19 mouse cellular contexts compared by ENCODE assay signal in genomic region chr11:6601649-6602480, GRCm38 (mm10). TPM values are rescaled to one million over a fixed set of nuclear protein-coding genes. Genes with fewer than 3 reads are reported as not detected.
DNase-seq lines count a peak whose midpoint lies in the region; ATAC-seq lines count a peak whose summit lies in the region.
"Had no signal": no experiment of that assay in that cellular context is flagged by ENCODE, and none has a peak within 500 bp of the region (broad histone marks: within the 10 kb centered on the region; RNA-seq: fewer than 3 reads in every experiment).

No protein-coding gene starts in this region.

- H3K4me3 ChIP-seq in forebrain, embryonic 11.5 days (ENCODE audit: low read depth, low read length) = no peak overlapping the region
- H3K4me3 ChIP-seq in forebrain, embryonic 10.5 days = no peak overlapping the region
- H3K4me3 ChIP-seq in kidney, embryonic 15.5 days (replicated peaks) = no peak overlapping the region
- H3K4me3 ChIP-seq: limb, embryonic 15.5 days had no signal

- peak; percentile 51 for DNase-seq in forebrain, embryonic 11.5 days (ENCODE audit: low spot score)
- DNase-seq in forebrain, embryonic 10.5 days (ENCODE audit: extremely low spot score, low spot score) = no peak
- DNase-seq in kidney, postnatal 10 days = no peak
- DNase-seq in testis, postnatal 10 days (ENCODE audit: low spot score) = peak; percentile 44
- DNase-seq in testis, postnatal 14 days (ENCODE audit: low spot score) = no peak
- no peak for DNase-seq in layer of hippocampus, adult 11-12 months (ENCODE audit: low spot score)
- DNase-seq: gastrocnemius, postnatal 25 days; lung, postnatal 10 days; thymus, postnatal 36 days had no signal

- no peak overlapping the region for H3K4me2 ChIP-seq in forebrain, embryonic 11.5 days (ENCODE audit: low read depth, low read length, severe bottlenecking)
- no peak overlapping the region for H3K4me2 ChIP-seq in kidney, embryonic 15.5 days
- H3K4me2 ChIP-seq: limb, embryonic 15.5 days had no signal

- H3K9me3 ChIP-seq in forebrain, embryonic 11.5 days (ENCODE audit: control insufficient read depth, low read length) = no peaks in the 10 kb centered on the region
- no peaks in the 10 kb centered on the region for H3K9me3 ChIP-seq in forebrain, embryonic 10.5 days
- H3K9me3 ChIP-seq in kidney, embryonic 15.5 days (replicated peaks) = no peaks in the 10 kb centered on the region
- H3K9me3 ChIP-seq: hindbrain, embryonic 15.5 days; limb, embryonic 15.5 days had no signal

- 83% methylated on average over 20 of the region's 20 CpGs for WGBS in forebrain, embryonic 11.5 days
- 85% methylated on average over 20 of the region's 20 CpGs for WGBS in forebrain, embryonic 10.5 days
- WGBS in kidney, embryonic 15.5 days = 53% methylated on average over 20 of the region's 20 CpGs

- H3K36me3 ChIP-seq in forebrain, embryonic 11.5 days (ENCODE audit: control insufficient read depth, insufficient read depth, low read length) = peaks cover 3% of the 10 kb centered on the region; the same call in 1 of the 2 replicates
- H3K36me3 ChIP-seq in forebrain, embryonic 10.5 days (replicated peaks) = peaks cover 18% of the 10 kb centered on the region
- peaks cover 15% of the 10 kb centered on the region for H3K36me3 ChIP-seq in kidney, embryonic 15.5 days

- peaks cover 4% of the 10 kb centered on the region; the same call in 1 of the 2 replicates for H3K27me3 ChIP-seq in forebrain, embryonic 11.5 days (ENCODE audit: control insufficient read depth, insufficient read depth, low read length)
- H3K27me3 ChIP-seq in forebrain, embryonic 10.5 days (ENCODE audit: poor library complexity, severe bottlenecking) = peaks cover 48% of the 10 kb centered on the region
- peaks cover 25% of the 10 kb centered on the region for H3K27me3 ChIP-seq in kidney, embryonic 15.5 days
- H3K27me3 ChIP-seq: hindbrain, embryonic 15.5 days had no signal

- H3K9ac ChIP-seq in forebrain, embryonic 11.5 days (ENCODE audit: low read length) = no peak overlapping the region
- H3K9ac ChIP-seq in kidney, embryonic 15.5 days = 0 out of 2 replicates have a peak overlapping the region, but pooled peaks have one; percentile 2
- H3K9ac ChIP-seq: hindbrain, embryonic 15.5 days; limb, embryonic 15.5 days had no signal

- ATAC-seq in forebrain, embryonic 11.5 days (replicated peaks; ENCODE audit: low FRiP score) = no peak
- no peak for ATAC-seq in kidney, embryonic 15.5 days (replicated peaks; ENCODE audit: low FRiP score)
- ATAC-seq: forebrain, embryonic 14.5 days; intestine, postnatal 0 days had no signal

- no peak overlapping the region for H3K27ac ChIP-seq in forebrain, embryonic 11.5 days (ENCODE audit: low read depth, low read length)
- no peak overlapping the region for H3K27ac ChIP-seq in forebrain, embryonic 10.5 days
- no peak overlapping the region for H3K27ac ChIP-seq in kidney, embryonic 15.5 days
- H3K27ac ChIP-seq: hindbrain, embryonic 15.5 days; kidney, postnatal 0 days; limb, embryonic 15.5 days had no signal

- H3K4me1 ChIP-seq in forebrain, embryonic 11.5 days (replicated peaks; ENCODE audit: control insufficient read depth, insufficient read depth, low read length) = peaks cover 27% of the 10 kb centered on the region
- H3K4me1 ChIP-seq in forebrain, embryonic 10.5 days = peaks cover 68% of the 10 kb centered on the region
- peaks cover 51% of the 10 kb centered on the region for H3K4me1 ChIP-seq in kidney, embryonic 15.5 days

RNA-seq across cellular contexts. Expression of gene Nacad, which starts 4.0 kb away (rescaled TPM):
- polyA plus RNA-seq in forebrain, embryonic 11.5 days (2014; fragmentation: Nextera tagmentation; extraction: Ambion mirVana) = 28.4 and 29.3 TPM in 2 replicates
- 6.2 and 7.1 TPM in 2 replicates for polyA plus RNA-seq in forebrain, embryonic 10.5 days (2016; fragmentation: Nextera tagmentation; extraction: Ambion mirVana)
- 2.0 and 3.7 TPM in 2 replicates for polyA plus RNA-seq in kidney, embryonic 15.5 days (2015; fragmentation: Nextera tagmentation; extraction: Ambion mirVana)

RNA-seq across cellular contexts. Expression of gene Tbrg4, which starts 24.0 kb away (rescaled TPM):
- 53.0 TPM in 2 replicates for polyA plus RNA-seq in forebrain, embryonic 11.5 days (2014; fragmentation: Nextera tagmentation; extraction: Ambion mirVana)
- polyA plus RNA-seq in forebrain, embryonic 10.5 days (2016; fragmentation: Nextera tagmentation; extraction: Ambion mirVana) = 71.2 and 80.0 TPM in 2 replicates
- 43.0 and 46.4 TPM in 2 replicates for polyA plus RNA-seq in kidney, embryonic 15.5 days (2015; fragmentation: Nextera tagmentation; extraction: Ambion mirVana)

RNA-seq across cellular contexts. Expression of gene Wap, which starts 36.6 kb away (rescaled TPM):
- polyA plus RNA-seq in forebrain, embryonic 11.5 days (2014; fragmentation: Nextera tagmentation; extraction: Ambion mirVana) = not detected in 2 replicates
- not detected in 2 replicates for polyA plus RNA-seq in forebrain, embryonic 10.5 days (2016; fragmentation: Nextera tagmentation; extraction: Ambion mirVana)
- not detected in 2 replicates for polyA plus RNA-seq in kidney, embryonic 15.5 days (2015; fragmentation: Nextera tagmentation; extraction: Ambion mirVana)
- polyA plus RNA-seq: cortical plate, adult 2 months; embryonic facial prominence, embryonic 11.5 days; forebrain, embryonic 14.5 days; heart, embryonic 16.5 days; hindbrain, embryonic 15.5 days; kidney, postnatal 0 days; limb, embryonic 15.5 days; liver, embryonic 16.5 days had no signal

RNA-seq across cellular contexts. Expression of gene Ccm2, which starts 55.2 kb away (rescaled TPM):
- 90.8 and 97.2 TPM in 2 replicates for polyA plus RNA-seq in forebrain, embryonic 11.5 days (2014; fragmentation: Nextera tagmentation; extraction: Ambion mirVana)
- 99.5 and 107 TPM in 2 replicates for polyA plus RNA-seq in forebrain, embryonic 10.5 days (2016; fragmentation: Nextera tagmentation; extraction: Ambion mirVana)
- 79.0 and 89.6 TPM in 2 replicates for polyA plus RNA-seq in kidney, embryonic 15.5 days (2015; fragmentation: Nextera tagmentation; extraction: Ambion mirVana)

RNA-seq across cellular contexts. Expression of gene Ramp3, which starts 56.5 kb away (rescaled TPM):
- 3.5 and 3.9 TPM in 2 replicates for polyA plus RNA-seq in forebrain, embryonic 11.5 days (2014; fragmentation: Nextera tagmentation; extraction: Ambion mirVana)
- 5.4 and 5.6 TPM in 2 replicates for polyA plus RNA-seq in forebrain, embryonic 10.5 days (2016; fragmentation: Nextera tagmentation; extraction: Ambion mirVana)
- polyA plus RNA-seq in kidney, embryonic 15.5 days (2015; fragmentation: Nextera tagmentation; extraction: Ambion mirVana) = 10.8 and 11.7 TPM in 2 replicates

Comparison
In these comparisons a context has a peak if more than half of its experiments do, and no peak if none do; other contexts are left out.
1. DNase-seq: peak in forebrain, embryonic 11.5 days (single experiment) and testis, postnatal 10 days (single experiment); none in forebrain, embryonic 10.5 days (single experiment), kidney, postnatal 10 days (single experiment), testis, postnatal 14 days (single experiment) and layer of hippocampus, adult 11-12 months (single experiment).